Mouse (Mus musculus): Measurements from ENCODE around the gene Olfr548-ps1.

DNA sequence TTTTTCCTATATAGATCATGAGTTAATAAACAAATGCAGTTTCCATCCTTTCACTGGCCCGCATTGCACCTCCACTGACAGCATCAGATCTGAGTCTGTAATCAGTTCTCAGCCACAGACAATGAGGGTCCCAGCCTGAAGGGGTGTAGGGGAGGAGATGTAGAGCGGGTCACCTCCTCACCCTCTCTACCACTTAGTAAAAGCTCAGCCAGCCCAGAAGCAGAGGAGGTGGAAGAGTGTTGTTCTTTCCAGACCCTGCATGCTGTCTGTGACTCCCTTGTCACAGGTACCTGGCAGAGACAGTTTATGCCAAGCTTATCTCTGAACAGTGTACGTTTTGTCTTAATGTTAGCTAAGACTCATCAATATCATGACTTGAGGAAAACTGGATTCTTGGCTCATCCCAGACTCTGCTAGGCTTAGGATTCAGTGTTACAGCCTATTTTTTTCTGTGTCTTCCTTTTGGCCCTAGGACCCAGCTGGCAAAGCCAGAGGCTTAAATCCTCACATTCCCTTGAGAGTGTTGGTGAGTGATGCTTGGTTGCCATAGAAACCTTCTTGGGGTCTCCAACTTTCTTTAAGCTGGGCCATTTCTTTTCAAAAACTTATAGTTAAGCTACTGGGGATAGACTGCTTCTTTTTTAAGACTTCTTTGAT is 32.6 kb downstream of the Olfr548-ps1 start:
- TF ChIP-seq POLR2A (IDR thresholded peaks at IDR 0.05; ENCODE audit: low read depth, low read length) = no peak
- TF ChIP-seq CTCF (IDR thresholded peaks at IDR 0.05; ENCODE audit: borderline replicate concordance, insufficient read depth, low read length) = no peak

All from embryonic fibroblast, embryonic 13.5 days (primary cell).